Mouse (Mus musculus): ENCODE data around the gene Efs.
"Not testable (repeated sequence)": the region's sequence is repeated elsewhere in the genome, so short reads cannot be mapped to it uniquely, and the experiment has no call there.

Efs gene

GRCm38 (mm10) chr14:54963727-54964126, 37.8 kb upstream of the Efs start:
- no peaks in the 10 kb centered on the region for H3K36me3 ChIP-seq (ENCODE audit: insufficient read depth, low read length)
- peaks cover 6% of the 10 kb centered on the region; the same call in 1 of the 2 replicates for H3K4me1 ChIP-seq (replicated peaks; ENCODE audit: low read depth, low read length)
- no peaks in the 10 kb centered on the region for H3K9me3 ChIP-seq (ENCODE audit: low read length)
- H3K27me3 ChIP-seq (ENCODE audit: insufficient read depth, low read length) = peaks cover 74% of the 10 kb centered on the region
- TF ChIP-seq CTCF (conservative IDR thresholded peaks at IDR 0.05; ENCODE audit: low read length) = no peak
- no peak for TF ChIP-seq NANOG (IDR thresholded peaks at IDR 0.05; ENCODE audit: borderline replicate concordance, low read length)
- TF ChIP-seq POU5F1 (IDR thresholded peaks at IDR 0.05; ENCODE audit: borderline replicate concordance, low read length) = no peak
- no peak overlapping the region for H3K4me3 ChIP-seq (replicated peaks; ENCODE audit: low read length)

DNA sequence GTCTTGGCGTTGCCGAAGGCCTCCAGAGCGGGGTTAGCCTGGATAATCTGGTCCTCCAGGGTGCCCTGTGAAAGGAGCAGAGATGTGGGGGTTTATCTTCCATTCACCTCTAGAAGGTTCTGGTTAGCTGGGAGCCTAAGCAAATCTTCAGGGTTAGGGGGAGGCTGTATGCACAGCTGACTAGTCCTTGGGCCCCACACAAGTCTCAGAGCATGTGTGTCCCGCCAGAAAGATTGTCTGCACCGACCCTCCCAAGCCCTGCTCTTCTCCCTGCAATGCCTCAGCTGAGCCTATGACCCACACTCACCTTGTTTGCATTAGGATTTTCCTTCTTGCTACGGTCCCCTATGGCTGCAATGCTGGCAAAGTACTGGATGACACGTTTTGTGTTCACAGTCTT, 36.8 kb upstream of the Efs start:
- TF ChIP-seq POU5F1 (IDR thresholded peaks at IDR 0.05; ENCODE audit: borderline replicate concordance, low read length) = no peak
- no peak for TF ChIP-seq CTCF (conservative IDR thresholded peaks at IDR 0.05; ENCODE audit: low read length)
- TF ChIP-seq NANOG (IDR thresholded peaks at IDR 0.05; ENCODE audit: borderline replicate concordance, low read length) = no peak
- H3K9me3 ChIP-seq (ENCODE audit: low read length) = no peaks in the 10 kb centered on the region
- H3K27me3 ChIP-seq (ENCODE audit: insufficient read depth, low read length) = peaks cover 73% of the 10 kb centered on the region
- no peaks in the 10 kb centered on the region for H3K36me3 ChIP-seq (ENCODE audit: insufficient read depth, low read length)
- H3K4me3 ChIP-seq (replicated peaks; ENCODE audit: low read length) = no peak overlapping the region
- peaks cover 6% of the 10 kb centered on the region; the same call in 1 of the 2 replicates for H3K4me1 ChIP-seq (replicated peaks; ENCODE audit: low read depth, low read length)

GRCm38 (mm10) chr14:54961487-54961886, 35.6 kb upstream of the Efs start:
- Histone ChIP-seq H3K9me3 (ENCODE audit: low read length) (no peaks in the 10 kb centered on the region), H3K27me3 (ENCODE audit: insufficient read depth, low read length) (peaks cover 65% of the 10 kb centered on the region), H3K4me3 (replicated peaks; ENCODE audit: low read length) (no peak overlapping the region), H3K36me3 (ENCODE audit: insufficient read depth, low read length) (no peaks in the 10 kb centered on the region), H3K4me1 (replicated peaks; ENCODE audit: low read depth, low read length) (peaks cover 7% of the 10 kb centered on the region; the same call in 1 of the 2 replicates)
- TF ChIP-seq NANOG (IDR thresholded peaks at IDR 0.05; ENCODE audit: borderline replicate concordance, low read length) = no peak
- no peak for TF ChIP-seq POU5F1 (IDR thresholded peaks at IDR 0.05; ENCODE audit: borderline replicate concordance, low read length)
- no peak for TF ChIP-seq CTCF (conservative IDR thresholded peaks at IDR 0.05; ENCODE audit: low read length)

DNA sequence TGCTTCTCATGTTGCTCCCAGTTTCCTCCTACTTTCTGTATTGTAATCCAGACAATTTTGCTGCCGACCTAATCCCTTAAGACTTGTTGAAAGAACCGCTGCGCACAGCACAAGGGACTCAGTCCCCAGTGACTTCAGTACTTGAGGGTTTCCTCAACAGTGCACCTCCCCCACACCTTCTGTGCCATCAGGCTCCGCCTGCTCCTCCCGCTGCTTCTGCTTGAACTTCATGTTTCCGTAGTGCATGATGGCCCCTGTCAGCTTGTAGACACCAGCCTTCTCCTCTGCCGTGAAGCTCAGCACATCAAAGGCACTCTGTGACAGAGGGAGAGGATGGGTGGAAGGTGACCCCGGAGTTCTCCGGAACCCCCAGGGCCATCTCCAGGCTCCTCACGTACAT, 34.8 kb upstream of the Efs start:
- H3K36me3 ChIP-seq (ENCODE audit: insufficient read depth, low read length) = no peaks in the 10 kb centered on the region
- H3K4me1 ChIP-seq (replicated peaks; ENCODE audit: low read depth, low read length) = peaks cover 10% of the 10 kb centered on the region; the same call in 1 of the 2 replicates
- H3K4me3 ChIP-seq (replicated peaks; ENCODE audit: low read length) = no peak overlapping the region
- TF ChIP-seq CTCF (conservative IDR thresholded peaks at IDR 0.05; ENCODE audit: low read length) (no peak), NANOG (IDR thresholded peaks at IDR 0.05; ENCODE audit: borderline replicate concordance, low read length) (no peak), POU5F1 (IDR thresholded peaks at IDR 0.05; ENCODE audit: borderline replicate concordance, low read length) (no peak)
- H3K9me3 ChIP-seq (ENCODE audit: low read length) = no peaks in the 10 kb centered on the region
- H3K27me3 ChIP-seq (ENCODE audit: insufficient read depth, low read length) = peaks cover 59% of the 10 kb centered on the region

GRCm38 (mm10) chr14:54959853-54960613, 34.1 kb upstream of the Efs start:
- not testable (repeated sequence) for H3K9me3 ChIP-seq (ENCODE audit: low read length); H3K4me3 ChIP-seq (replicated peaks; ENCODE audit: low read length); H3K4me1 ChIP-seq (replicated peaks; ENCODE audit: low read depth, low read length); H3K36me3 ChIP-seq (ENCODE audit: insufficient read depth, low read length)
- peaks cover 59% of the 10 kb centered on the region for H3K27me3 ChIP-seq (ENCODE audit: insufficient read depth, low read length)

GRCm38 (mm10) chr14:54959197-54959596, 33.3 kb upstream of the Efs start:
- H3K4me3 ChIP-seq (replicated peaks; ENCODE audit: low read length) = no peak overlapping the region
- H3K27me3 ChIP-seq (ENCODE audit: insufficient read depth, low read length) = peaks cover 54% of the 10 kb centered on the region
- H3K4me1 ChIP-seq (replicated peaks; ENCODE audit: low read depth, low read length) = peaks cover 4% of the 10 kb centered on the region; the same call in 1 of the 2 replicates
- no peaks in the 10 kb centered on the region for H3K36me3 ChIP-seq (ENCODE audit: insufficient read depth, low read length)
- no peaks in the 10 kb centered on the region for H3K9me3 ChIP-seq (ENCODE audit: low read length)
- TF ChIP-seq CTCF (conservative IDR thresholded peaks at IDR 0.05; ENCODE audit: low read length) = no peak
- no peak for TF ChIP-seq NANOG (IDR thresholded peaks at IDR 0.05; ENCODE audit: borderline replicate concordance, low read length)
- TF ChIP-seq POU5F1 (IDR thresholded peaks at IDR 0.05; ENCODE audit: borderline replicate concordance, low read length) = no peak

GRCm38 (mm10) chr14:54958503-54958902, 32.6 kb upstream of the Efs start:
- H3K27me3 ChIP-seq (ENCODE audit: insufficient read depth, low read length) = peaks cover 55% of the 10 kb centered on the region
- peaks cover 4% of the 10 kb centered on the region; the same call in 1 of the 2 replicates for H3K4me1 ChIP-seq (replicated peaks; ENCODE audit: low read depth, low read length)
- no peak overlapping the region for H3K4me3 ChIP-seq (replicated peaks; ENCODE audit: low read length)
- TF ChIP-seq CTCF (conservative IDR thresholded peaks at IDR 0.05; ENCODE audit: low read length) (no peak), NANOG (IDR thresholded peaks at IDR 0.05; ENCODE audit: borderline replicate concordance, low read length) (no peak)
- no peaks in the 10 kb centered on the region for H3K36me3 ChIP-seq (ENCODE audit: insufficient read depth, low read length)
- H3K9me3 ChIP-seq (ENCODE audit: low read length) = no peaks in the 10 kb centered on the region

GRCm38 (mm10) chr14:54956533-54956932, 30.6 kb upstream of the Efs start:
- peaks cover 4% of the 10 kb centered on the region; the same call in 1 of the 2 replicates for H3K4me1 ChIP-seq (replicated peaks; ENCODE audit: low read depth, low read length)
- peak overlapping the region; percentile 57 for H3K4me3 ChIP-seq (replicated peaks; ENCODE audit: low read length)
- TF ChIP-seq POU5F1 (IDR thresholded peaks at IDR 0.05; ENCODE audit: borderline replicate concordance, low read length) = no peak
- TF ChIP-seq NANOG (IDR thresholded peaks at IDR 0.05; ENCODE audit: borderline replicate concordance, low read length) = no peak
- no peak for TF ChIP-seq CTCF (conservative IDR thresholded peaks at IDR 0.05; ENCODE audit: low read length)
- peaks cover 61% of the 10 kb centered on the region for H3K27me3 ChIP-seq (ENCODE audit: insufficient read depth, low read length)
- no peaks in the 10 kb centered on the region for H3K36me3 ChIP-seq (ENCODE audit: insufficient read depth, low read length)
- H3K9me3 ChIP-seq (ENCODE audit: low read length) = no peaks in the 10 kb centered on the region

DNA sequence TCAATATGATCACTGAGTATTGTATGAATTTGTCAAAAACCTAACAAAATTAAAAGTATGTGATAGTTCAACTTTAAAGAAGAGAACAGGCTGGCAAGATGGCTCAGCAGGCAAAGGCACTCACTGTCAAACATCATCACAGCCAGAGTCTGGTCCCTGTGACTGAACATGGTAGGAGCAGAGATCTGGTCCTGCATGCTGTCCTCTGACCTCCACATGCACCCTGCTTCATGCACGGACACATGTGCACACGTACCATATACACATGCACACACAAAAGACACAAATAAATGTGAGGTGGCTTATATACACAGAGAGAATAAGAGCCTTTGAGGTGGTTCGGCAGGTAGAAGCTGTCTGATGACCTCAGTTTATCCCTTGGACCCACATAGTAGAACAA, 29.6 kb upstream of the Efs start:
- no peak overlapping the region for H3K4me3 ChIP-seq (replicated peaks; ENCODE audit: low read length)
- H3K9me3 ChIP-seq (ENCODE audit: low read length) = no peaks in the 10 kb centered on the region
- TF ChIP-seq POU5F1 (IDR thresholded peaks at IDR 0.05; ENCODE audit: borderline replicate concordance, low read length) (no peak), NANOG (IDR thresholded peaks at IDR 0.05; ENCODE audit: borderline replicate concordance, low read length) (no peak), CTCF (conservative IDR thresholded peaks at IDR 0.05; ENCODE audit: low read length) (no peak)
- no peaks in the 10 kb centered on the region for H3K36me3 ChIP-seq (ENCODE audit: insufficient read depth, low read length)
- H3K4me1 ChIP-seq (replicated peaks; ENCODE audit: low read depth, low read length) = peaks cover 4% of the 10 kb centered on the region; the same call in 1 of the 2 replicates
- peaks cover 62% of the 10 kb centered on the region for H3K27me3 ChIP-seq (ENCODE audit: insufficient read depth, low read length)

Data from E14TG2a.4 (cell line).